Mouse (Mus musculus): ENCODE results near the gene Arl1.
A peak's percentile ranks its signal among the peaks of the same experiment; 100 is the strongest.
"Not testable (repeated sequence)": the region's sequence is repeated elsewhere in the genome, so short reads cannot be mapped to it uniquely, and the experiment has no call there.

Arl1 gene

GRCm38 (mm10) chr10:88730571-88731495 is at the start of gene Arl1:
Gene Arl1 (plus strand): TSS chr10:88730858.
- DNase-seq, result peak; percentile 89

GRCm38 (mm10) chr10:88682904-88683563 is 47.6 kb upstream of the Arl1 start:
- no peak for DNase-seq

GRCm38 (mm10) chr10:88684925-88685324 is 45.7 kb upstream of the Arl1 start, which contains the start of gene Spic:
Gene Spic (minus strand): TSS chr10:88685015.
- no peak for DNase-seq

GRCm38 (mm10) chr10:88700938-88701337 is 29.7 kb upstream of the Arl1 start:
- DNase-seq, result no peak

GRCm38 (mm10) chr10:88708671-88709523 is 21.8 kb upstream of the Arl1 start:
- DNase-seq, result no peak

- DNase-seq, result no peak
Measured at GRCm38 (mm10) chr10:88712359-88712758, 18.3 kb upstream of the Arl1 start.

- no peak for DNase-seq
Measured at GRCm38 (mm10) chr10:88714744-88715143, 15.9 kb upstream of the Arl1 start.

GRCm38 (mm10) chr10:88715621-88716020 is 15.0 kb upstream of the Arl1 start:
- DNase-seq, result no peak

- DNase-seq, result no peak
Measured at GRCm38 (mm10) chr10:88716986-88717755, 13.5 kb upstream of the Arl1 start.

GRCm38 (mm10) chr10:88717756-88718025 is 13.0 kb upstream of the Arl1 start:
- no peak for DNase-seq

- no peak for DNase-seq
Measured at GRCm38 (mm10) chr10:88719618-88720017, 11.0 kb upstream of the Arl1 start.

GRCm38 (mm10) chr10:88725343-88725742 is 5.3 kb upstream of the Arl1 start:
- DNase-seq, result no peak

- DNase-seq, result peak; percentile 48
Measured at GRCm38 (mm10) chr10:88727128-88727527, 3.5 kb upstream of the Arl1 start.

GRCm38 (mm10) chr10:88728166-88728565 is 2.5 kb upstream of the Arl1 start:
- DNase-seq, result no peak

GRCm38 (mm10) chr10:88731496-88732308 is 1.0 kb downstream of the Arl1 start:
- DNase-seq, result no peak

GRCm38 (mm10) chr10:88732309-88732622 is 1.6 kb downstream of the Arl1 start:
- DNase-seq, result no peak

GRCm38 (mm10) chr10:88739074-88739473 is 8.4 kb downstream of the Arl1 start:
- DNase-seq, result not testable (repeated sequence)

- no peak for DNase-seq
Measured at GRCm38 (mm10) chr10:88739818-88740217, 9.2 kb downstream of the Arl1 start.

GRCm38 (mm10) chr10:88740781-88741180 is 10.1 kb downstream of the Arl1 start:
- no peak for DNase-seq

- no peak for DNase-seq
Measured at GRCm38 (mm10) chr10:88741426-88741825, 10.8 kb downstream of the Arl1 start.

GRCm38 (mm10) chr10:88761524-88762212 is 31.0 kb downstream of the Arl1 start:
- no peak for DNase-seq

Data from thymus, postnatal 14 days (tissue).